Mouse (Mus musculus): ENCODE results near the gene Rbp3. TPM values are rescaled to one million over a fixed set of nuclear protein-coding genes. Genes with fewer than 3 reads are reported as not detected.

Rbp3 gene
- polyA plus RNA-seq (2014; fragmentation: Nextera tagmentation; extraction: Ambion mirVana) = not detected in 2 replicates

DNA sequence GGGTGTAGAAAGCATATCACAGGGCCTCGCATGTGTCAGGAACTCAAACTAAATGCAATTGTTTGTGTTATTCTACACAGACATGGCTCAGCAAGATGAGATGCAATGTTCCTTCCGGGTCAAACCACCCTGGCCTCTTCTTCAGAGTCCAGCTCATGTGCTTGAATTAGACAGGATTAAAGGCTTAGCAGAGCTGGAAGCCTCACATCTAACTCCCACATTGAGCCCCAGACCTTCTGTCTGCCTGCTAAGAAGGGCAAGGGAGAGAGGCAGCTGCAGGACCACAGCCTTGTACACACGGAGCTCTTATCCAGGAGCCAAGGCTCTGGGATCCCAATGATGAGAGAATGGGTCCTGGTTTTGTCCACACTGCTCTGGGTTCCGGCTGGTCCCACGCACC lies at the start of gene Rbp3:
Gene Rbp3, plus strand, starts transcription at position 243 of the 400 bp plus-strand sequence.
- 90% methylated on average over 5 of the region's 5 CpGs for WGBS
- H3K4me2 ChIP-seq = no peak within 1 kb of the TSS
- no peak for DNase-seq
- ATAC-seq (ENCODE audit: insufficient read depth) = no peak
- H3K4me1 ChIP-seq (ENCODE audit: insufficient read depth) = no peaks in the 10 kb centered on the region
- H3K9me3 ChIP-seq (ENCODE audit: low read depth, low read length) = no peaks in the 10 kb centered on the region
- H3K4me3 ChIP-seq (ENCODE audit: low read depth, low read length) = no peak within 1 kb of the TSS
- no peaks in the 10 kb centered on the region for H3K27me3 ChIP-seq (ENCODE audit: insufficient read depth, low read length)
- H3K27ac ChIP-seq (ENCODE audit: low read depth) = no peak within 1 kb of the TSS
- no peaks in the 10 kb centered on the region for H3K36me3 ChIP-seq (ENCODE audit: insufficient read depth)
- no peak for TF ChIP-seq CTCF (IDR thresholded peaks at IDR 0.05; ENCODE audit: low read depth)
- H3K9ac ChIP-seq = no peak within 1 kb of the TSS

- no peak overlapping the region for H3K27ac ChIP-seq (ENCODE audit: low read depth)
- H3K27me3 ChIP-seq (ENCODE audit: insufficient read depth, low read length) = no peaks in the 10 kb centered on the region
- TF ChIP-seq CTCF (IDR thresholded peaks at IDR 0.05; ENCODE audit: low read depth) = no peak
- no peak overlapping the region for H3K4me3 ChIP-seq (ENCODE audit: low read depth, low read length)
- no peaks in the 10 kb centered on the region for H3K36me3 ChIP-seq (ENCODE audit: insufficient read depth)
- no peaks in the 10 kb centered on the region for H3K9me3 ChIP-seq (ENCODE audit: low read depth, low read length)
- DNase-seq (no peak), ATAC-seq (ENCODE audit: insufficient read depth) (no peak)
- H3K4me2 ChIP-seq = no peak overlapping the region
- H3K9ac ChIP-seq = no peak overlapping the region
- H3K4me1 ChIP-seq (ENCODE audit: insufficient read depth) = no peaks in the 10 kb centered on the region
Measured at GRCm38 (mm10) chr14:33904851-33905250, 49.0 kb upstream of the Rbp3 start.

DNA sequence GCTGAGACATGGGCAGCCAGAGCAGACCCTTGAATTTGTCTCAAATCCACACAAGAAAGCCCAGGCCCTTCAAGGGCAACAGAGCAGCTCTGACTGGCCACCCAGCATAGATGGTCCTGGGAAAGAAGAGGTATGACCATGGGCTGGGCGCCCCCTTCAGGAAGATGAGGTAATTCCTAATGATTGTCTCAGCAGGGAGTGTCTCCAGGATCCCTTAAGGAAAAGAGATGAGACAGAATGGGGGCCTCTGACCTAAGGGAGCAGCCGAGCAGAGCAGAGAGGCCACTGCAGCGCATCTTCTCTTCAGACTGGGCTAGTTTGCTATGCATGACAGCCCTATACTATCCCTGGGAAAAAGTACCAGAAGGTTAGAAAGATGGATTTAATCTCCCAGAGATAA lies 40.1 kb upstream of the Rbp3 start:
- no peaks in the 10 kb centered on the region for H3K9me3 ChIP-seq (ENCODE audit: low read depth, low read length)
- H3K36me3 ChIP-seq (ENCODE audit: insufficient read depth) = no peaks in the 10 kb centered on the region
- H3K9ac ChIP-seq = no peak overlapping the region
- WGBS = 32% methylated on average over 3 of the region's 3 CpGs
- H3K4me1 ChIP-seq (ENCODE audit: insufficient read depth) = no peaks in the 10 kb centered on the region
- peak; percentile 71 for TF ChIP-seq CTCF (IDR thresholded peaks at IDR 0.05; ENCODE audit: low read depth)
- H3K4me2 ChIP-seq = no peak overlapping the region
- 0 out of 2 replicates have a peak, but pooled peaks have one; percentile 24 for ATAC-seq (ENCODE audit: insufficient read depth)
- H3K27me3 ChIP-seq (ENCODE audit: insufficient read depth, low read length) = no peaks in the 10 kb centered on the region; the same call in 1 of the 2 replicates
- peak; percentile 76 for DNase-seq
- no peak overlapping the region for H3K4me3 ChIP-seq (ENCODE audit: low read depth, low read length)
- no peak overlapping the region for H3K27ac ChIP-seq (ENCODE audit: low read depth)

- no peak overlapping the region for H3K4me2 ChIP-seq
- no peak for TF ChIP-seq CTCF (IDR thresholded peaks at IDR 0.05; ENCODE audit: low read depth)
- no peak for DNase-seq
- no peak overlapping the region for H3K27ac ChIP-seq (ENCODE audit: low read depth)
- H3K27me3 ChIP-seq (ENCODE audit: insufficient read depth, low read length) = no peaks in the 10 kb centered on the region; the same call in 1 of the 2 replicates
- H3K9ac ChIP-seq = no peak overlapping the region
- no peaks in the 10 kb centered on the region for H3K4me1 ChIP-seq (ENCODE audit: insufficient read depth)
- no peaks in the 10 kb centered on the region for H3K36me3 ChIP-seq (ENCODE audit: insufficient read depth)
- 87% methylated on average over 9 of the region's 9 CpGs for WGBS
- no peak for ATAC-seq (ENCODE audit: insufficient read depth)
- no peaks in the 10 kb centered on the region for H3K9me3 ChIP-seq (ENCODE audit: low read depth, low read length)
- no peak overlapping the region for H3K4me3 ChIP-seq (ENCODE audit: low read depth, low read length)
Measured at GRCm38 (mm10) chr14:33914206-33914605, 39.6 kb upstream of the Rbp3 start.

- Histone ChIP-seq H3K4me1 (ENCODE audit: insufficient read depth) (no peaks in the 10 kb centered on the region), H3K9me3 (ENCODE audit: low read depth, low read length) (no peaks in the 10 kb centered on the region), H3K4me2 (no peak overlapping the region), H3K27ac (ENCODE audit: low read depth) (no peak overlapping the region), H3K4me3 (ENCODE audit: low read depth, low read length) (no peak overlapping the region), H3K9ac (no peak overlapping the region), H3K36me3 (ENCODE audit: insufficient read depth) (no peaks in the 10 kb centered on the region), H3K27me3 (ENCODE audit: insufficient read depth, low read length) (peaks cover 55% of the 10 kb centered on the region)
- ATAC-seq (ENCODE audit: insufficient read depth) = no peak
- TF ChIP-seq CTCF (IDR thresholded peaks at IDR 0.05; ENCODE audit: low read depth) = no peak
- no peak for DNase-seq
- WGBS = 46% methylated on average over 14 of the region's 14 CpGs
Measured at GRCm38 (mm10) chr14:33920727-33921559, 32.9 kb upstream of the Rbp3 start.

- Histone ChIP-seq H3K27me3 (ENCODE audit: insufficient read depth, low read length) (peaks cover 59% of the 10 kb centered on the region), H3K9ac (no peak overlapping the region)
- 12% methylated on average over 8 of the region's 8 CpGs for WGBS
Measured at GRCm38 (mm10) chr14:33922771-33923167, 31.0 kb upstream of the Rbp3 start.

DNA sequence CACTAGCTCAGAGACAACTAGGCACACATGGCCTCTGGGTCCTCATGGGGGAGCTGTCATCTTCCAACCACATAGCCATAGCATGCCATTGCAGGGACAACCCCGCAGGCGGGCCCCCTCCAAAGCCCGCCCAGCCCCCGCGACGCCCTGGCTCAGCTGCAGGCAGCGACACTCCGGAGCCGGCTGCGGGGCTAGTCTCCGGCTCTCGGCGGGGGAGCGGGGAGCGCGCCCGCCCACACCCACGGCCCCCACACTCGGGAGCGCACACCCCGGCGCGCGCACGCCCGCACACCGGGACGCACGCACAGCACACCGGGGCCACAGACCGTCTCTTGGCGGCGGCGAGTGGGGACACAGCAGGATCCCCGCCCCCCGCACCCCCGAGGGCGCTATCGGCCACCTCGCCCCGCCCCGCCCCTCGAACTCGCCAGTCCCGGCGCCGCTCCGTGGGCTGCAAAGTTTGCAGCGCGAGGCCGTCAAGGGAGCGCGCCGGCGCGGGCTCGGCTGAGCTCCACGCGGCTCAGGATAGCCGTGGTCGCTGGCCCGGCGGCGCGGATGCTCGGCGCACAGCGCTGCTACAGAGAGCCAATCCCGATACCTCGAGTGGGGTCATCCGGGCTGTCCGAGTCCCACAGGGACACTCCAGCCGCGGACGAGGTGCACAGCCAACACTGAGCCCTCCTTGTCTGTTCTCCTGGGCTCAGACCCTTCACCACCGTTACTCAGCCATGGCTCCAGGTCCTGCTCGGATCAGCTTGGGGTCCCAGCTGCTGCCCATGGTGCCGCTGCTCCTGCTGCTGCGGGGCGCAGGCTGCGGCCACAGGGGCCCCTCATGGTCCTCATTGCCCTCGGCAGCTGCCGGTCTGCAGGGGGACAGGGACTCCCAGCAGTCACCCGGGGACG lies 30.4 kb upstream of the Rbp3 start, which contains the start of gene Gdf10:
Gene Gdf10, plus strand, starts transcription at position 420 of the 903 bp plus-strand sequence.
- H3K27me3 ChIP-seq (ENCODE audit: insufficient read depth, low read length) = peaks cover 59% of the 10 kb centered on the region

More at GRCm38 (mm10) chr14:33922771-33923167, 31.0 kb upstream of the Rbp3 start:
- no peak for DNase-seq
- no peak for TF ChIP-seq CTCF (IDR thresholded peaks at IDR 0.05; ENCODE audit: low read depth)
- Histone ChIP-seq H3K4me3 (ENCODE audit: low read depth, low read length) (peak overlapping the region; percentile 55), H3K9me3 (ENCODE audit: low read depth, low read length) (no peaks in the 10 kb centered on the region), H3K4me1 (ENCODE audit: insufficient read depth) (no peaks in the 10 kb centered on the region), H3K36me3 (ENCODE audit: insufficient read depth) (no peaks in the 10 kb centered on the region), H3K27ac (ENCODE audit: low read depth) (no peak overlapping the region), H3K4me2 (peak overlapping the region; percentile 97)
- ATAC-seq (ENCODE audit: insufficient read depth) = no peak

More for the DNA sequence above, 30.4 kb upstream of the Rbp3 start, which contains the start of gene Gdf10:
- peak within 1 kb of the TSS; percentile 46 for H3K9ac ChIP-seq
- no peak within 1 kb of the TSS for H3K27ac ChIP-seq (ENCODE audit: low read depth)
- under 1% methylated on average over 73 of the region's 85 CpGs for WGBS
- DNase-seq = peak; percentile 69
- H3K9me3 ChIP-seq (ENCODE audit: low read depth, low read length) = no peaks in the 10 kb centered on the region
- H3K4me1 ChIP-seq (ENCODE audit: insufficient read depth) = no peaks in the 10 kb centered on the region
- H3K4me2 ChIP-seq = peak within 1 kb of the TSS; percentile 97
- ATAC-seq (ENCODE audit: insufficient read depth) = peak; percentile 81
- H3K4me3 ChIP-seq (ENCODE audit: low read depth, low read length) = peak within 1 kb of the TSS; percentile 55
- 0 out of 2 replicates have a peak, but pooled peaks have one; percentile 30 for TF ChIP-seq CTCF (IDR thresholded peaks at IDR 0.05; ENCODE audit: low read depth)
- H3K36me3 ChIP-seq (ENCODE audit: insufficient read depth) = no peaks in the 10 kb centered on the region
